Mouse (Mus musculus) bone marrow macrophage, adult 2 months (primary cell): ENCODE data around the gene Gata1.

Source experiments
- CTCF ChIP-seq: IDR thresholded peaks from 2 replicates; pipeline ENCODE4 v1.5.1; 2012; ENCODE audit warnings: low read depth, mild to moderate bottlenecking, low read length, moderate library complexity
- POLR2A ChIP-seq: IDR thresholded peaks from 2 replicates; pipeline ENCODE4 v1.6.1; 2012; ENCODE audit warnings: mild to moderate bottlenecking, low read depth, low read length, borderline replicate concordance

GRCm38 (mm10) chrX:7919601-7920383 lies 58.1 kb downstream of the Gata1 start, which contains the start of gene Pcsk1n:
- TF ChIP-seq CTCF (no peak), POLR2A (no peak)
